Mouse (Mus musculus) heart, embryonic 14.5 days (tissue): ENCODE measurements around the gene Lipe. TPM values are rescaled to one million over a fixed set of nuclear protein-coding genes. Genes with fewer than 3 reads are reported as not detected.
A peak's percentile ranks its signal among the peaks of the same experiment; 100 is the strongest.

Experiments
- ATAC-seq: fragments of 200-750 bp; cut with Nextera tagmentation; 2 replicates; pipeline ENCODE4 v1.8.0; 2017; ENCODE audit warnings: low read depth, moderate TSS enrichment; ENCODE audit not compliant: insufficient number of reproducible peaks, insufficient read depth, low FRiP score
- H3K27ac ChIP-seq, 2 experiments: fragments of 200-500 bp in 1 of 2; fragments of 300-500 bp in 1 of 2; sonication (generic) in 1 of 2; replicated peaks in 1 of 2; 2 replicates each; pipeline ENCODE4 v1.5.1; 2012 to 2014; ENCODE audit warnings: low read depth in 2 of 2, low read length in 2 of 2, control low read depth in 1 of 2, mild to moderate bottlenecking in 1 of 2, mixed read lengths in 1 of 2; ENCODE audit not compliant: control insufficient read depth in 1 of 2, insufficient read depth in 1 of 2
- H3K27me3 ChIP-seq: fragments of 300-500 bp; sonication (generic); 2 replicates; pipeline ENCODE4 v1.6.1; 2014; ENCODE audit warnings: mild to moderate bottlenecking, low read length, control low read depth; ENCODE audit not compliant: control insufficient read depth, insufficient read depth
- H3K36me3 ChIP-seq: fragments of 300-500 bp; sonication (generic); 2 replicates; pipeline ENCODE4 v1.6.1; 2014; ENCODE audit warnings: mild to moderate bottlenecking, control low read depth, low read length, mixed read lengths; ENCODE audit not compliant: control insufficient read depth, insufficient read depth
- H3K4me1 ChIP-seq, 2 experiments: fragments of 200-500 bp in 1 of 2; fragments of 300-500 bp in 1 of 2; sonication (generic) in 1 of 2; 2 replicates each; pipeline ENCODE4 v1.6.1; 2012 to 2014; ENCODE audit warnings: low read length in 2 of 2, control low read depth in 1 of 2, mixed read lengths in 1 of 2; ENCODE audit not compliant: control insufficient read depth in 2 of 2, insufficient read depth in 2 of 2
- H3K4me2 ChIP-seq: fragments of 300-500 bp; sonication (generic); 2 replicates; pipeline ENCODE4 v1.6.1; 2014; ENCODE audit warnings: mild to moderate bottlenecking, low read length
- H3K4me3 ChIP-seq, 2 experiments: fragments of 200-500 bp in 1 of 2; fragments of 300-500 bp in 1 of 2; sonication (generic) in 1 of 2; 2 replicates each; pipeline ENCODE4 v1.5.1; 2012 to 2014; ENCODE audit warnings: low read length in 2 of 2, mild to moderate bottlenecking in 2 of 2, control low read depth in 1 of 2, low read depth in 1 of 2, moderate library complexity in 1 of 2; ENCODE audit not compliant: control insufficient read depth in 1 of 2, insufficient read depth in 1 of 2
- H3K9ac ChIP-seq: fragments of 300-500 bp; sonication (generic); 2 replicates; pipeline ENCODE4 v1.6.1; 2014; ENCODE audit warnings: mild to moderate bottlenecking, low read length
- H3K9me3 ChIP-seq: fragments of 300-500 bp; sonication (generic); 2 replicates; pipeline ENCODE4 v1.6.1; 2016; ENCODE audit warnings: low read length, control low read depth; ENCODE audit not compliant: control insufficient read depth
- WGBS: fragments of 180-500 bp; shearing (Covaris S2); extraction: QIAGEN DNeasy Blood & Tissue Kit; methylation state at CpG from one replicate; pipeline ENCODE4 v1.1.7; 2014; 5-methylcytosine and 5-hydroxymethylcytosine counted together
- polyA plus RNA-seq: library from polyadenylated mRNA; unstranded; fragments of >200 nt; fragmentation: Nextera tagmentation; extraction: Ambion mirVana; gene quantifications from 2 replicates; pipeline ENCODE4 v1.2.1, GENCODE M21; 2014

The Lipe gene
- polyA plus RNA-seq, 1 experiment from 2014 or later = 3.6 TPM

GRCm38 (mm10) chr7:25434654-25435545 lies 36.4 kb upstream of the Lipe start:
- H3K27ac ChIP-seq = no peak overlapping the region
- H3K36me3 ChIP-seq = no peaks in the 10 kb centered on the region
- H3K4me3 ChIP-seq = no peak overlapping the region
- H3K4me1 ChIP-seq = no peaks in the 10 kb centered on the region
- no peak for ATAC-seq
- no peak overlapping the region for H3K9ac ChIP-seq
- 84% methylated on average over 10 of the region's 10 CpGs for WGBS
- no peaks in the 10 kb centered on the region for H3K27me3 ChIP-seq
- H3K9me3 ChIP-seq = no peaks in the 10 kb centered on the region
- H3K4me2 ChIP-seq = no peak overlapping the region

- Histone ChIP-seq H3K4me3 (no peak overlapping the region), H3K27ac (no peak overlapping the region), H3K4me2 (no peak overlapping the region), H3K9ac (no peak overlapping the region), H3K4me1 (no peaks in the 10 kb centered on the region), H3K27me3 (no peaks in the 10 kb centered on the region), H3K36me3 (no peaks in the 10 kb centered on the region), H3K9me3 (no peaks in the 10 kb centered on the region)
- ATAC-seq = no peak
- WGBS = 85% methylated on average over 9 of the region's 9 CpGs
Observed at GRCm38 (mm10) chr7:25433781-25434560, 35.5 kb upstream of the Lipe start.

GRCm38 (mm10) chr7:25433007-25433541 lies 34.6 kb upstream of the Lipe start:
- WGBS = 22% methylated on average over 5 of the region's 5 CpGs
- no peak overlapping the region for H3K4me3 ChIP-seq
- no peaks in the 10 kb centered on the region for H3K27me3 ChIP-seq
- H3K27ac ChIP-seq = peak overlapping the region in 1 of 2 experiments; percentile 41; a peak in 2 of 4 replicates
- H3K9ac ChIP-seq = no peak overlapping the region
- no peaks in the 10 kb centered on the region for H3K9me3 ChIP-seq
- no peaks in the 10 kb centered on the region for H3K4me1 ChIP-seq
- no peak overlapping the region for H3K4me2 ChIP-seq
- H3K36me3 ChIP-seq = no peaks in the 10 kb centered on the region
- peak; percentile 50; the same call in 1 of the 2 replicates for ATAC-seq

- Histone ChIP-seq H3K9me3 (no peaks in the 10 kb centered on the region), H3K4me3 (no peak overlapping the region), H3K4me2 (no peak overlapping the region), H3K27me3 (no peaks in the 10 kb centered on the region), H3K27ac (no peak overlapping the region; a peak in 1 of 4 replicates), H3K4me1 (no peaks in the 10 kb centered on the region), H3K9ac (no peak overlapping the region), H3K36me3 (no peaks in the 10 kb centered on the region)
- no peak for ATAC-seq
- 79% methylated on average over 6 of the region's 6 CpGs for WGBS
Observed at GRCm38 (mm10) chr7:25432381-25432780, 33.9 kb upstream of the Lipe start.

GRCm38 (mm10) chr7:25429886-25430784 lies 31.6 kb upstream of the Lipe start:
- no peak overlapping the region for H3K4me2 ChIP-seq
- H3K4me1 ChIP-seq = no peaks in the 10 kb centered on the region
- WGBS = 74% methylated on average over 4 of the region's 4 CpGs
- H3K9me3 ChIP-seq = no peaks in the 10 kb centered on the region
- ATAC-seq = no peak
- no peak overlapping the region for H3K27ac ChIP-seq
- no peaks in the 10 kb centered on the region for H3K36me3 ChIP-seq
- H3K27me3 ChIP-seq = no peaks in the 10 kb centered on the region
- no peak overlapping the region for H3K9ac ChIP-seq
- no peak overlapping the region for H3K4me3 ChIP-seq

- H3K4me1 ChIP-seq = no peaks in the 10 kb centered on the region
- H3K4me2 ChIP-seq = no peak overlapping the region
- 72% methylated on average over 3 of the region's 3 CpGs for WGBS
- ATAC-seq = no peak
- H3K36me3 ChIP-seq = no peaks in the 10 kb centered on the region
- H3K9me3 ChIP-seq = no peaks in the 10 kb centered on the region
- no peak overlapping the region for H3K9ac ChIP-seq
- H3K27me3 ChIP-seq = peaks cover 3% of the 10 kb centered on the region; the same call in 1 of the 2 replicates
- no peak overlapping the region for H3K27ac ChIP-seq
- no peak overlapping the region for H3K4me3 ChIP-seq
Observed at GRCm38 (mm10) chr7:25428321-25428720, 29.8 kb upstream of the Lipe start.

GRCm38 (mm10) chr7:25427144-25427543 lies 28.6 kb upstream of the Lipe start:
- no peak overlapping the region for H3K9ac ChIP-seq
- no peaks in the 10 kb centered on the region for H3K36me3 ChIP-seq
- no peaks in the 10 kb centered on the region for H3K9me3 ChIP-seq
- no peak overlapping the region for H3K4me3 ChIP-seq
- 72% methylated on average over 5 of the region's 5 CpGs for WGBS
- no peak overlapping the region for H3K4me2 ChIP-seq
- H3K27ac ChIP-seq = no peak overlapping the region
- no peak for ATAC-seq
- H3K4me1 ChIP-seq = no peaks in the 10 kb centered on the region
- peaks cover 14% of the 10 kb centered on the region for H3K27me3 ChIP-seq
